Mouse (Mus musculus): ENCODE data around the gene Tmem151b. TPM values are rescaled to one million over a fixed set of nuclear protein-coding genes. Genes with fewer than 3 reads are reported as not detected.

Tmem151b gene
- 0.09 TPM in 1 of 2 replicates, not detected in the other for total RNA-seq (2023)

DNA sequence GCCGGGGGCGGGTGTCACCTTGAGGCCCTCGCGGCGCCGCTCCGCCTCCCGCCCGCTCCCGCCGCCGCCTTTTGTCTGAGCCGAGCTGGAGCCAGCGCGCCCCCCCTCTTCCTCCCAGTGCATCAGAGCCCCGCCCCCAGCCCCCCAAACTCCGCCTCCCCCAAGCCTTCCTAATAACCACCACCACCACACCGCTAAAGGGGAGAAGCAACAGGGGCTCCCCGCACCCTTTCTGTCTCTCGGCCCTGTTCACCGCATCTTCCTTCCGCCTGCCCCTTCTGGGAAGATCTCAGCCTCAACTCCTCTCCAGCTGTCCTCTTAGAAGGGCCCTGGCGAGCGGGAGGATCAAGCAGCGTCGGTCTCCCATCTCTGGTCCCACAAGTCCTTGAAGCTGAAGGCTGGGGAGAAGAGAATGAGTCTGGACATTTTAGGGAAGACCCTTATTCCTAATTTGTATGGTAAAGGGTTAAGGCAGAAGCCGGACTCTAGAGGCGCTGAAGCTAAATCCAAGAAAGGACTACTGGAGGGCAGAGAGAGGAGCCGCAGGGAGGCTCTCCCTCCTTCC lies at the start of gene Tmem151b:
Tmem151b (minus strand) TSS at position 61 of the 565 bp plus-strand sequence.

DNA sequence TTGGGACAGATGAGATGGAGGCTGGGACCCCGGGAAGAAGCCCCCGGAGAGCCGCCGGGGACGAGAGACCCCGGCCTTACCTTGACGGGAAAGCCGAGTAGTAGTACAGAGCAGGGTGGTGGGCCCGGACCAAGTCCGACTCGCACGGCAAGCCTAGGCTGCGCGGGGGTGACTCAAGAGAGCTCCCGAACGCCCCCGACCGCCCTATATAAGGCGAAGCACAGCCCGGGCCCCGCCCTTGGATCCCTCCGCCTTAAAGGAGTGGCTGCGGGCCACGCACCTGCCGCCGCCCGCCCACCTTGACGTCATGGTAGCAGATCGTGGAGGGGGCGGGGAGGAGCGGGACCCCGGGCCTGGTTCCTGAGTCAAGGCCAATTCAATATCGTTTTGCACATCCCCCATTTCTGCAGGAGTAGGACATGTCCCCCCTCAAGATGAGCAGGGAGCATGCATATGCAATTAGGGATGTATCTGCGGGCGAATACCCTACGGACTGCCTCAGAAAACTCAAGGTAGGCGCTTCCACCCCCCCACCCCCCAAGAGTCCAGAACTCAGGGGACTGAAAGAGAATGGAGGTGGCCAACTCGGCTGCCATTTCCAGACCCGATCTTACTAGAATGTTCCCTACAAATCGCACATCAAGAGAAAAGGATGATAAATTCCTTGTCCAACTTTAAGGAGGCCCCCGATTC lies 23.8 kb upstream of the Tmem151b start, which contains the start of gene Hsp90ab1:
Hsp90ab1 (minus strand) TSS at position 185 of the 693 bp plus-strand sequence.

DNA sequence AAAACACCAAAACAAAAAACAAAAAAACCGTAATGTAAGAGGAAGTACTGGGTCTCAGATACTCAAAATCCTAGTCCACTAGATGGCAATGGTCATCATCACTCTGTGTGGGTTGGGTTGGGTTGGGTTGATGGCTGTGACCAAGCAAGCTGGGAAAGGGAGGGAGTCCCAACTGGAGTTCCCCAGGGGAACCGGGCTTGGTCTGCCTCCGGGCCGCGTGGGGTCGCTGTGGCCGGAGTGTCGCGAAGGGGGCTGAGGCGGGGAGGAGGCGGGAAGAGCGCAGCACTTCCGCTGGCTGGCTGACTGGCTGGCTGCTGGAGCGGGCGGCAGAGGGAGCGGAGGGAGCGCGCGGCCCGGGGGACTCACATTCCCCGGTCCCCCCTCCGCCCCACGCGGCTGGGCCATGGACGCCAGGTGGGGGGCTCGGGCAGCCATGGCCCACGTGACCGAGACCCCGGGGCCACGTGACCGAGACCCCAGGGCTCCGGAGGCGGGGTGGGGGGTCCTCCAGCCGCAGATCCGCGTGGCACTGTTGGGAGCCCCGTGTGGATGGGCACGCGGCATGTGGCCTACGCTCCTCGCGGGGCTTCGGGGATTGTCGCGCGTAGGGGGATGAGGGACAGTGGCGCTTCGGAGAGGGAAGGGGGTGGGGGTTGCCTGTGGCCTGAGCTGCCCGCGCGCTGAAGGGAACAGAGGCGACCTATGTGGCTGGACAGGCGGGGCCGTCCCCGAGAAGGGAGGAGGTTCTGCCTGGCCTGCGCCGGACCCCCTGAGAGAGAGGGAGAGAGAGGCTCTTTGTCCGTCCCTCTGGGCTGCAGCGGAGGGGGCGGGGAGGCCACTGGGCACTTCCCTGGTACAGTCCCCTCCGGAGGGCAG lies 14.4 kb upstream of the Tmem151b start, which contains the start of gene Slc35b2:
Slc35b2 (plus strand) TSS at position 220 of the 876 bp plus-strand sequence.

DNA sequence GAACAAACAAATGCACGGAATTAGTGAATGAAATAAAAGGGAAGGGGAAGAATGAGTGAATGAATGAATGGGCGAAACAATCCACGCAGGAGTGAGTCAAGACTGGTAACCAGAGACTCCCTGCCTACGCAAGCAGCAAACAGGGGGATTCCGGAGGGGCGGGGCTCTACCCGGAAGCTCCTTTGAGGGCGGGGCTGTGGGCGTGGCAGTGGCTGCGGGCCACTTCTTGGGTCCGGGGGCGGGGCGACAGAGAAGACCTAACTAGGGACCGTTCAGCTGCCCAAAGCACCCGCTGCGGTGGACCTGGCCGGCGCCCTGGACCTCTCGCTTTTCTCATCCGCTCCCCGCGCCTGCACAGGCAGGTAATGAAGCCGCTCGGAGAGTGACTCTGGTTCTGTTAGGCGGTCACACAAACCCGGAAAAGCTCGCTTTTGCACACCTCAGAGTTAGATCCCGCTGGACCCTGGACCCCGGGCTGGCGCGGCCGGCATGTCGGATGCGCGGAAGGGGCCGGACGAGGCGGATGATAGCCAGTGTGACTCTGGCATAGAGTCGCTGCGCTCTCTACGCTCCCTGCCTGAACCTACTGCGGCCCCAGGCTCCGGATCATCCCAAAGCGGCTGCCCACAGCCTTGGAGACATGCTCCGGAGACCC lies 6.1 kb upstream of the Tmem151b start, which contains the start of gene Nfkbie:
Nfkbie (plus strand) TSS at position 252 of the 655 bp plus-strand sequence.

DNA sequence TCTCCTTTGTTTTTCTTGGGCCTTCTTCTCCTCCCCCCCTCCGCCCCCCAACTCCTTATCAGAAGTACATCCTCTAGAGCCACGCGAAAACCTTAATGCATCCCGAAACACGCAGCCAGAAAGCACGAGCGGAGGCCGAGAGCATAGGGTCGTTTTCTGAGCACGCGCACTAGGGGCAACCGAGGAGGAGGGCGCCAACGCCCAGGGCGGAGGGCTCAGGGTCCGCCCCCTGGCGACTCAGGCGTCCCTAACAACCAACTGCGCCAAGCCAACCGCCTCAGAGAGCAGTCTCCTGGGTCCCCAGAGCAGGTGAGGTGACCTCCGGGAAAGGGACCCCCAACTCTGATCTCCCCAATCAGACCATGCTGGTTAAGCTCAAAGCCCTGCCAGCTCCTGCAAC lies 26.2 kb downstream of the Tmem151b start, which contains the start of gene Tcte1:
Tcte1 (plus strand) TSS at position 172 of the 400 bp plus-strand sequence.

DNA sequence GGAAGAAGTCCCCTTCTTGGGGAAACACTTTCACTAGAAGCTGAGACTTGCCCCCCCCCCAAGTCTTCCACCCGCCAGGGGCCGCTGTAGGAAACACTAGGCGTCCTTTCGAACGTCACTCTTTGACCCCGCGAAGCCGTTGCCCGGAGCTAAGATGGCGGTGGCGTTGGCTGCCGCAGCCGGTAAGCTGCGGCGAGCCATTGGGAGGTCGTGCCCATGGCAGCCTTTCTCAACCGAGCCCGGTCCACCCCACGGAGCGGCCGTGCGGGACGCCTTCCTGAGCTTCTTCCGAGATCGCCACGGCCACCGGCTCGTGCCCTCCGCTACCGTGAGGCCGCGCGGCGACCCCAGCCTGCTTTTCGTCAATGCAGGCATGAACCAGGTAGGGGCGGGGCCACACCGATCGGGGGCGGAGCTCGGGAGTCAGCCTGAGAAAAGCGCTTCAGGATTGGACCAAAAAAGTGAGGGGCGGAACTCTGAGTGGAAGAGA lies 42.7 kb downstream of the Tmem151b start, which contains the start of gene Aars2:
Aars2 (plus strand) TSS at position 142 of the 490 bp plus-strand sequence.

Other genes with a start within 250 kb of the Tmem151b start
- 57.2 and 64.9 TPM in 2 replicates for gene Cdc5l, start 115.9 kb downstream of the Tmem151b start, total RNA-seq (2023)
- not detected in 2 replicates for gene Spats1, start 74.3 kb downstream of the Tmem151b start, total RNA-seq (2023)
- gene Aars2, start 42.8 kb downstream of the Tmem151b start, total RNA-seq (2023), result 4.8 TPM in 2 replicates
- gene Tcte1, start 26.2 kb downstream of the Tmem151b start, total RNA-seq (2023), result not detected in 2 replicates
- gene Nfkbie, start 6.0 kb upstream of the Tmem151b start, total RNA-seq (2023), result 64.3 and 78.1 TPM in 2 replicates
- gene Slc35b2, start 14.2 kb upstream of the Tmem151b start, total RNA-seq (2023), result 30.4 and 35.4 TPM in 2 replicates
- 435 and 451 TPM in 2 replicates for gene Hsp90ab1, start 23.6 kb upstream of the Tmem151b start, total RNA-seq (2023)
- gene Slc29a1, start 49.9 kb upstream of the Tmem151b start, total RNA-seq (2023), result 16.9 and 20.1 TPM in 2 replicates
- not detected in 2 replicates for gene Mymx, start 52.4 kb upstream of the Tmem151b start, total RNA-seq (2023)
- 1.0 and 4.6 TPM in 2 replicates for gene Capn11, start 109.6 kb upstream of the Tmem151b start, total RNA-seq (2023)
- 22.0 and 29.5 TPM in 2 replicates for gene Mrpl14, start 136.6 kb upstream of the Tmem151b start, total RNA-seq (2023)
- 27.4 and 43.8 TPM in 2 replicates for gene Tmem63b, start 137.2 kb upstream of the Tmem151b start, total RNA-seq (2023)
- gene 1600014C23Rik, start 184.2 kb upstream of the Tmem151b start, total RNA-seq (2023), result not detected in 2 replicates